Mouse (Mus musculus) regulatory T cell (primary cell): ENCODE measurements around the gene Cenpb.

ENCODE experiments used
- in situ Hi-C: fragments of 300-600 bp; cut with MboI, MseI; formaldehyde crosslinking; loops from one replicate; pipeline ENCODE4 v1.15.1; 2025; ENCODE audit warnings: high pct_unique_total_duplicates

Cenpb gene

GRCm38 (mm10) chr2:131200710-131201109 is 20.8 kb upstream of the Cenpb start:
- in situ Hi-C loops: no loop called here

GRCm38 (mm10) chr2:131196606-131197316 is 16.9 kb upstream of the Cenpb start:
- in situ Hi-C loops: loop anchor here (25.0 kb wide), 1 partner anchor 2009 kb away; the partner anchor contains the start of gene Slc20a1

GRCm38 (mm10) chr2:131191005-131191390 is 11.1 kb upstream of the Cenpb start:
- in situ Hi-C loops: loop anchor here (25.0 kb wide), 1 partner anchor 2004 kb away; the partner anchor contains the start of gene Slc20a1

- in situ Hi-C loops: loop anchor here (25.0 kb wide), 1 partner anchor 2003 kb away; the partner anchor contains the start of gene Slc20a1
These were observed 10.6 kb upstream of the Cenpb start for GRCm38 (mm10) chr2:131190344-131191004.

- in situ Hi-C loops: loop anchor here (10.0 to 25.0 kb wide), 2 partner anchors 335 to 2002 kb away; partner anchors contain the start of gene Slc20a1
These were observed 9.8 kb upstream of the Cenpb start for GRCm38 (mm10) chr2:131189521-131190309.

GRCm38 (mm10) chr2:131188311-131188710 is 8.4 kb upstream of the Cenpb start:
- in situ Hi-C loops: loop anchor here (10.0 to 25.0 kb wide), 2 partner anchors 336 to 2001 kb away; partner anchors contain the start of gene Slc20a1

- in situ Hi-C loops: loop anchor here (10.0 to 25.0 kb wide), 2 partner anchors 337 to 2000 kb away; partner anchors contain the start of gene Slc20a1
These were observed 7.7 kb upstream of the Cenpb start for GRCm38 (mm10) chr2:131187602-131187922.

- in situ Hi-C loops: loop anchor here (10.0 to 25.0 kb wide), 2 partner anchors 338 to 2000 kb away; partner anchors contain the start of gene Slc20a1
These were observed 7.1 kb upstream of the Cenpb start, which contains the start of the genes Cdc25b and Spef1 for GRCm38 (mm10) chr2:131186771-131187601. TSS of gene Cdc25b (plus strand) at chr2:131186949. TSS of gene Spef1 (minus strand) at chr2:131187282.

- in situ Hi-C loops: loop anchor here (10.0 to 25.0 kb wide), 2 partner anchors 338 to 1999 kb away; partner anchors contain the start of gene Slc20a1
These were observed 6.5 kb upstream of the Cenpb start for GRCm38 (mm10) chr2:131186343-131186742.

GRCm38 (mm10) chr2:131179246-131179886 is 501 bp downstream of the Cenpb start:
- in situ Hi-C loops: loop anchor here (10.0 to 25.0 kb wide), 2 partner anchors 1065 to 1992 kb away; partner anchors contain the start of genes Slc20a1 and Tmem230

GRCm38 (mm10) chr2:131178828-131179245 is 1.0 kb downstream of the Cenpb start:
- in situ Hi-C loops: loop anchor here (10.0 to 25.0 kb wide), 2 partner anchors 1066 to 1992 kb away; partner anchors contain the start of genes Slc20a1 and Tmem230

- in situ Hi-C loops: loop anchor here (10.0 to 25.0 kb wide), 2 partner anchors 1067 to 1991 kb away; partner anchors contain the start of genes Slc20a1 and Tmem230
These were observed 1.9 kb downstream of the Cenpb start for GRCm38 (mm10) chr2:131177932-131178331.

- in situ Hi-C loops: loop anchor here (10.0 to 25.0 kb wide), 2 partner anchors 1068 to 1989 kb away; partner anchors contain the start of genes Slc20a1 and Tmem230
These were observed 3.4 kb downstream of the Cenpb start for GRCm38 (mm10) chr2:131176491-131176890.

GRCm38 (mm10) chr2:131175945-131176309 is 3.9 kb downstream of the Cenpb start:
- in situ Hi-C loops: loop anchor here (10.0 to 25.0 kb wide), 2 partner anchors 1069 to 1989 kb away; partner anchors contain the start of genes Slc20a1 and Tmem230

GRCm38 (mm10) chr2:131175286-131175944 is 4.5 kb downstream of the Cenpb start:
- in situ Hi-C loops: loop anchor here (10.0 to 25.0 kb wide), 2 partner anchors 1069 to 1988 kb away; partner anchors contain the start of genes Slc20a1 and Tmem230

- in situ Hi-C loops: loop anchor here (10.0 to 25.0 kb wide), 2 partner anchors 1070 to 1987 kb away; partner anchors contain the start of genes Slc20a1 and Tmem230
These were observed 5.2 kb downstream of the Cenpb start for GRCm38 (mm10) chr2:131174700-131175099.

GRCm38 (mm10) chr2:131172322-131172721 is 7.5 kb downstream of the Cenpb start:
- in situ Hi-C loops: loop anchor here (10.0 kb wide), 1 partner anchor 1072 kb away; the partner anchor contains the start of gene Tmem230

- in situ Hi-C loops: loop anchor here (10.0 kb wide), 1 partner anchor 1073 kb away; the partner anchor contains the start of gene Tmem230
These were observed 8.3 kb downstream of the Cenpb start for GRCm38 (mm10) chr2:131171401-131172104.
